Mouse (Mus musculus) megakaryocyte-erythroid progenitor cell, adult 5-6 weeks (primary cell): ENCODE measurements around the gene Rnf220. TPM values are rescaled to one million over a fixed set of nuclear protein-coding genes. Genes with fewer than 3 reads are reported as not detected.
A peak's percentile ranks its signal among the peaks of the same experiment; 100 is the strongest.
"Not testable (repeated sequence)": the region's sequence is repeated elsewhere in the genome, so short reads cannot be mapped to it uniquely, and the experiment has no call there.

Experiments
- ATAC-seq: replicated peaks from 2 replicates; pipeline ENCODE4 v1.8.0; 2016; ENCODE audit warnings: mild to moderate bottlenecking, inconsistent platforms; ENCODE audit not compliant: severe bottlenecking, poor library complexity, low FRiP score, low TSS enrichment
- total RNA-seq, 2 experiments: library from RNA; stranded (forward) in 1 of 2; stranded (reverse) in 1 of 2; fragments of 200-1000, 215-1000 nt in 1 of 2; fragments of >200 nt in 1 of 2; fragmentation: Nextera tagmentation in 1 of 2; gene quantifications; 2 replicates each; pipeline ENCODE4 v1.2.3; 2014 to 2017

Rnf220 gene
- total RNA-seq, 2 experiments from 2014 or later: 73.2 to 145 TPM

- ATAC-seq: no peak
These were observed 212.5 kb downstream of the Rnf220 start for GRCm38 (mm10) chr4:117284363-117284762.

GRCm38 (mm10) chr4:117283271-117284191 lies 213.3 kb downstream of the Rnf220 start:
- ATAC-seq: no peak

GRCm38 (mm10) chr4:117281090-117281845 lies 215.6 kb downstream of the Rnf220 start:
- no peak for ATAC-seq

GRCm38 (mm10) chr4:117280397-117280930 lies 216.4 kb downstream of the Rnf220 start:
- no peak for ATAC-seq

GRCm38 (mm10) chr4:117279253-117279642 lies 217.6 kb downstream of the Rnf220 start:
- ATAC-seq: no peak

GRCm38 (mm10) chr4:117278381-117279252 lies 218.2 kb downstream of the Rnf220 start:
- no peak for ATAC-seq

GRCm38 (mm10) chr4:117277687-117278086 lies 219.2 kb downstream of the Rnf220 start:
- no peak for ATAC-seq

- no peak for ATAC-seq
These were observed 219.8 kb downstream of the Rnf220 start for GRCm38 (mm10) chr4:117277021-117277420.

- no peak for ATAC-seq
These were observed 220.6 kb downstream of the Rnf220 start for GRCm38 (mm10) chr4:117276281-117276711.

- ATAC-seq: no peak
These were observed 222.1 kb downstream of the Rnf220 start for GRCm38 (mm10) chr4:117274720-117275119.

GRCm38 (mm10) chr4:117272459-117272858 lies 224.4 kb downstream of the Rnf220 start:
- no peak for ATAC-seq

- peak; percentile 60 for ATAC-seq
These were observed 226.6 kb downstream of the Rnf220 start for GRCm38 (mm10) chr4:117270278-117270677.

GRCm38 (mm10) chr4:117267831-117268437 lies 228.9 kb downstream of the Rnf220 start:
- no peak for ATAC-seq

GRCm38 (mm10) chr4:117267284-117267683 lies 229.6 kb downstream of the Rnf220 start:
- ATAC-seq: peak; percentile 69

- ATAC-seq: no peak
These were observed 233.9 kb downstream of the Rnf220 start for GRCm38 (mm10) chr4:117262987-117263386.

- ATAC-seq: no peak
These were observed 234.5 kb downstream of the Rnf220 start for GRCm38 (mm10) chr4:117262101-117262913.

GRCm38 (mm10) chr4:117261222-117261621 lies 235.6 kb downstream of the Rnf220 start:
- ATAC-seq: no peak

GRCm38 (mm10) chr4:117259909-117260308 lies 236.9 kb downstream of the Rnf220 start:
- ATAC-seq: not testable (repeated sequence)
